Mouse (Mus musculus): ENCODE results near the gene Rab3il1. TPM values are rescaled to one million over a fixed set of nuclear protein-coding genes. Genes with fewer than 3 reads are reported as not detected.

The Rab3il1 gene
- total and polyA plus RNA-seq, 3 experiments: 1.0 to 1.4 TPM; not detected in 1

- Histone ChIP-seq H3K4me1 (ENCODE audit: control insufficient read depth in 1 of 2, insufficient read depth in 2 of 2, low read length in 2 of 2) (peaks cover 8 to 20% of the 10 kb centered on the region in 2 experiments), H3K4me3 (ENCODE audit: control insufficient read depth in 1 of 2, insufficient read depth in 1 of 2, low read depth in 2 of 2, low read length in 2 of 2) (no peak overlapping the region), H3K27me3 (ENCODE audit: control insufficient read depth in 1 of 2, insufficient read depth in 2 of 2, low read length in 2 of 2) (no peaks in the 10 kb centered on the region), H3K9me3 (replicated peaks; ENCODE audit: insufficient read depth, low read length) (no peaks in the 10 kb centered on the region), H3K27ac (ENCODE audit: control insufficient read depth, low read depth, low read length) (no peak overlapping the region), H3K36me3 (ENCODE audit: control insufficient read depth in 1 of 2, insufficient read depth in 2 of 2, low read length in 2 of 2) (peaks cover 0 to 11% of the 10 kb centered on the region in 2 experiments), H3K9ac (ENCODE audit: control insufficient read depth, low read depth, low read length, poor library complexity, severe bottlenecking) (no peak overlapping the region), H3K79me2 (ENCODE audit: control insufficient read depth, insufficient read depth, low read length, poor library complexity) (no peaks in the 10 kb centered on the region)
- TF ChIP-seq TBP (IDR thresholded peaks at IDR 0.05; ENCODE audit: low read depth, low read length): no peak
- TF ChIP-seq MAX (IDR thresholded peaks at IDR 0.05; ENCODE audit: low read length): no peak
- no peak for TF ChIP-seq USF1 (IDR thresholded peaks at IDR 0.05; ENCODE audit: low read depth, low read length)
- TF ChIP-seq HCFC1 (IDR thresholded peaks at IDR 0.05; ENCODE audit: low read depth, low read length): no peak
- TF ChIP-seq ZKSCAN1 (IDR thresholded peaks at IDR 0.05; ENCODE audit: low read depth, low read length): no peak
- no peak for TF ChIP-seq ZMIZ1 (IDR thresholded peaks at IDR 0.05; ENCODE audit: low read depth, low read length)
- TF ChIP-seq SIN3A (IDR thresholded peaks at IDR 0.05; ENCODE audit: low read length): no peak
- no peak for TF ChIP-seq NELFE (IDR thresholded peaks at IDR 0.05; ENCODE audit: low read depth, low read length)
- TF ChIP-seq NRF1 (IDR thresholded peaks at IDR 0.05; ENCODE audit: insufficient read depth, low read depth, low read length, poor library complexity, severe bottlenecking): no peak
- TF ChIP-seq MAZ (IDR thresholded peaks at IDR 0.05; ENCODE audit: low read depth, low read length): no peak
- no peak for TF ChIP-seq ETS1 (IDR thresholded peaks at IDR 0.05; ENCODE audit: low read depth, low read length)
- TF ChIP-seq JUND (IDR thresholded peaks at IDR 0.05; ENCODE audit: low read depth, low read length): no peak
- TF ChIP-seq USF2 (IDR thresholded peaks at IDR 0.05; ENCODE audit: borderline replicate concordance in 1 of 2, insufficient read depth in 1 of 2, low read depth in 1 of 2, low read length in 2 of 2): no peak
- TF ChIP-seq ELF1 (IDR thresholded peaks at IDR 0.05; ENCODE audit: low read depth, low read length): no peak
- TF ChIP-seq KAT2A (conservative IDR thresholded peaks at IDR 0.05; ENCODE audit: low read depth, low read length): no peak
- no peak for TF ChIP-seq MAFK (IDR thresholded peaks at IDR 0.05; ENCODE audit: borderline replicate concordance, low read depth, low read length)
- TF ChIP-seq ZNF384 (IDR thresholded peaks at IDR 0.05; ENCODE audit: low read depth, low read length): no peak
- no peak for TF ChIP-seq RCOR1 (IDR thresholded peaks at IDR 0.05; ENCODE audit: low read depth, low read length)
- TF ChIP-seq MXI1 (IDR thresholded peaks at IDR 0.05; ENCODE audit: low read depth, low read length): no peak
- TF ChIP-seq RAD21 (IDR thresholded peaks at IDR 0.05; ENCODE audit: low read depth, low read length): no peak
- no peak for DNase-seq (ENCODE audit: low read depth, low spot score)
Observed at GRCm38 (mm10) chr19:10062292-10062691, 60.8 kb downstream of the Rab3il1 start.

GRCm38 (mm10) chr19:10062862-10063261 is 61.4 kb downstream of the Rab3il1 start:
- TF ChIP-seq SIN3A (IDR thresholded peaks at IDR 0.05; ENCODE audit: low read length) (no peak), BHLHE40 (IDR thresholded peaks at IDR 0.05; ENCODE audit: borderline replicate concordance, low read depth, low read length) (no peak), USF1 (IDR thresholded peaks at IDR 0.05; ENCODE audit: low read depth, low read length) (no peak), TBP (IDR thresholded peaks at IDR 0.05; ENCODE audit: low read depth, low read length) (no peak), NRF1 (IDR thresholded peaks at IDR 0.05; ENCODE audit: insufficient read depth, low read depth, low read length, poor library complexity, severe bottlenecking) (no peak), ZKSCAN1 (IDR thresholded peaks at IDR 0.05; ENCODE audit: low read depth, low read length) (no peak)
- Histone ChIP-seq H3K36me3 (ENCODE audit: control insufficient read depth in 1 of 2, insufficient read depth in 2 of 2, low read length in 2 of 2) (peaks cover 0 to 11% of the 10 kb centered on the region in 2 experiments), H3K27ac (ENCODE audit: control insufficient read depth, low read depth, low read length) (no peak overlapping the region), H3K4me3 (ENCODE audit: control insufficient read depth in 1 of 2, insufficient read depth in 1 of 2, low read depth in 2 of 2, low read length in 2 of 2) (no peak overlapping the region), H3K79me2 (ENCODE audit: control insufficient read depth, insufficient read depth, low read length, poor library complexity) (no peaks in the 10 kb centered on the region), H3K9ac (ENCODE audit: control insufficient read depth, low read depth, low read length, poor library complexity, severe bottlenecking) (no peak overlapping the region), H3K9me3 (replicated peaks; ENCODE audit: insufficient read depth, low read length) (no peaks in the 10 kb centered on the region), H3K27me3 (ENCODE audit: control insufficient read depth in 1 of 2, insufficient read depth in 2 of 2, low read length in 2 of 2) (no peaks in the 10 kb centered on the region), H3K4me1 (ENCODE audit: control insufficient read depth in 1 of 2, insufficient read depth in 2 of 2, low read length in 2 of 2) (peaks cover 8 to 20% of the 10 kb centered on the region in 2 experiments)
- DNase-seq (ENCODE audit: low read depth, low spot score): no peak

All from MEL (cell line).